Comparison of ENCODE assay signal across 18 mouse cellular contexts in genomic region chr13:45262011-45262410, GRCm38 (mm10).
A peak's percentile ranks its signal among the peaks of the same experiment; 100 is the strongest.
DNase-seq lines count a peak whose midpoint lies in the region; ATAC-seq lines count a peak whose summit lies in the region.
"Had no signal": no experiment of that assay in that cellular context is flagged by ENCODE, and none has a peak within 500 bp of the region (broad histone marks: within the 10 kb centered on the region; RNA-seq: fewer than 3 reads in every experiment).

No protein-coding gene starts in this region.

- no peaks in the 10 kb centered on the region for H3K27me3 ChIP-seq in neural tube, embryonic 15.5 days (replicated peaks)
- peaks cover 37% of the 10 kb centered on the region for H3K27me3 ChIP-seq in liver, embryonic 12.5 days (replicated peaks)
- H3K27me3 ChIP-seq in lung, embryonic 16.5 days (ENCODE audit: control insufficient read depth, insufficient read depth, low read depth, low read length) = no peaks in the 10 kb centered on the region
- H3K27me3 ChIP-seq in limb, embryonic 10.5 days (ENCODE audit: low read depth, poor library complexity, severe bottlenecking) = no peaks in the 10 kb centered on the region
- H3K27me3 ChIP-seq: CH12.LX; embryonic facial prominence, embryonic 13.5 days; hindbrain, embryonic 15.5 days; stomach, embryonic 15.5 days had no signal

- H3K9ac ChIP-seq in neural tube, embryonic 15.5 days (replicated peaks) = no peak overlapping the region
- H3K9ac ChIP-seq in liver, embryonic 12.5 days = no peak overlapping the region
- no peak overlapping the region for H3K9ac ChIP-seq in lung, embryonic 16.5 days (ENCODE audit: low read length)
- H3K9ac ChIP-seq: embryonic facial prominence, embryonic 13.5 days; hindbrain, embryonic 15.5 days; stomach, embryonic 15.5 days had no signal

- H3K4me1 ChIP-seq in neural tube, embryonic 15.5 days = 0 out of 2 replicates have a peak, but pooled peaks cover 5% of the 10 kb centered on the region
- H3K4me1 ChIP-seq in liver, embryonic 12.5 days = no peaks in the 10 kb centered on the region
- no peaks in the 10 kb centered on the region for H3K4me1 ChIP-seq in lung, embryonic 16.5 days (replicated peaks; ENCODE audit: control insufficient read depth, insufficient read depth, low read length)
- H3K4me1 ChIP-seq in limb, embryonic 10.5 days = peaks cover 12% of the 10 kb centered on the region
- H3K4me1 ChIP-seq: hindbrain, embryonic 15.5 days; stomach, embryonic 15.5 days had no signal

- no peak overlapping the region for H3K4me2 ChIP-seq in neural tube, embryonic 15.5 days
- H3K4me2 ChIP-seq in liver, embryonic 12.5 days = no peak overlapping the region
- H3K4me2 ChIP-seq in lung, embryonic 16.5 days (ENCODE audit: low read depth, low read length) = no peak overlapping the region
- H3K4me2 ChIP-seq: embryonic facial prominence, embryonic 13.5 days; hindbrain, embryonic 15.5 days; stomach, embryonic 15.5 days had no signal

- no peak overlapping the region for H3K27ac ChIP-seq in neural tube, embryonic 15.5 days (replicated peaks)
- H3K27ac ChIP-seq in liver, embryonic 12.5 days = no peak overlapping the region
- no peak overlapping the region for H3K27ac ChIP-seq in lung, embryonic 16.5 days (ENCODE audit: low read length)
- H3K27ac ChIP-seq in limb, embryonic 10.5 days = no peak overlapping the region
- H3K27ac ChIP-seq: embryonic facial prominence, embryonic 13.5 days; forebrain, embryonic 10.5 days; hindbrain, embryonic 15.5 days; stomach, embryonic 15.5 days had no signal

- 33% methylated on average over 5 of the region's 5 CpGs for WGBS in neural tube, embryonic 15.5 days
- WGBS in liver, embryonic 12.5 days (ENCODE audit: insufficient replicate concordance) = 54% methylated on average over 5 of the region's 5 CpGs
- WGBS in lung, embryonic 16.5 days = 15% methylated on average over 5 of the region's 5 CpGs
- 12% methylated on average over 5 of the region's 5 CpGs for WGBS in limb, embryonic 10.5 days

- DNase-seq in neural tube, embryonic 10.5 days (ENCODE audit: extremely low spot score, low spot score) = peak; percentile 47
- peak; percentile 90 for DNase-seq in yolk sac, embryonic 10.5 days (ENCODE audit: low spot score)
- DNase-seq in limb, embryonic 10.5 days (ENCODE audit: low spot score) = no peak
- DNase-seq in urinary bladder, postnatal 4 days (ENCODE audit: low spot score in 2 of 2) = no peak
- no peak for DNase-seq in urinary bladder, adult 2 months (ENCODE audit: low spot score)
- DNase-seq: adrenal gland, postnatal 14 days; cerebellum, postnatal 10 days; gastrocnemius, postnatal 14 days; heart, postnatal 14 days; spleen, adult 18-20 months had no signal

- H3K4me3 ChIP-seq in neural tube, embryonic 15.5 days (replicated peaks) = no peak overlapping the region
- no peak overlapping the region for H3K4me3 ChIP-seq in liver, embryonic 12.5 days
- no peak overlapping the region for H3K4me3 ChIP-seq in lung, embryonic 16.5 days (ENCODE audit: low read length)
- no peak overlapping the region for H3K4me3 ChIP-seq in limb, embryonic 10.5 days
- H3K4me3 ChIP-seq: embryonic facial prominence, embryonic 13.5 days; forebrain, embryonic 10.5 days; hindbrain, embryonic 15.5 days; stomach, embryonic 15.5 days had no signal

- no peaks in the 10 kb centered on the region for H3K9me3 ChIP-seq in neural tube, embryonic 15.5 days (replicated peaks)
- H3K9me3 ChIP-seq in liver, embryonic 12.5 days (replicated peaks) = no peaks in the 10 kb centered on the region
- H3K9me3 ChIP-seq in lung, embryonic 16.5 days (ENCODE audit: control insufficient read depth, low read length) = no peaks in the 10 kb centered on the region
- no peaks in the 10 kb centered on the region for H3K9me3 ChIP-seq in limb, embryonic 10.5 days (replicated peaks)
- H3K9me3 ChIP-seq: embryonic facial prominence, embryonic 13.5 days; forebrain, embryonic 10.5 days; hindbrain, embryonic 15.5 days; stomach, embryonic 15.5 days had no signal

- no peaks in the 10 kb centered on the region for H3K36me3 ChIP-seq in neural tube, embryonic 15.5 days
- H3K36me3 ChIP-seq in liver, embryonic 12.5 days = no peaks in the 10 kb centered on the region
- H3K36me3 ChIP-seq in lung, embryonic 16.5 days (ENCODE audit: control insufficient read depth, insufficient read depth, low read length) = no peaks in the 10 kb centered on the region
- H3K36me3 ChIP-seq in limb, embryonic 10.5 days = no peaks in the 10 kb centered on the region
- H3K36me3 ChIP-seq: embryonic facial prominence, embryonic 13.5 days; forebrain, embryonic 10.5 days; hindbrain, embryonic 15.5 days; stomach, embryonic 15.5 days had no signal

- ATAC-seq in neural tube, embryonic 15.5 days (ENCODE audit: low FRiP score) = no peak
- peak; percentile 62 for ATAC-seq in liver, embryonic 12.5 days
- ATAC-seq in lung, embryonic 16.5 days (ENCODE audit: low read depth) = peak; percentile 52

Comparison
In these comparisons a context has a peak if more than half of its experiments do, and no peak if none do; other contexts are left out.
1. DNase-seq: peak in neural tube, embryonic 10.5 days (single experiment) and yolk sac, embryonic 10.5 days (single experiment); none in limb, embryonic 10.5 days (single experiment), urinary bladder, postnatal 4 days (0 of 2) and urinary bladder, adult 2 months (single experiment).